Mouse (Mus musculus) CD4-positive helper T cell, adult 2 months (primary cell): Measurements from ENCODE around the gene Gm20458.

Experiments
- DNase-seq: peaks from one replicate; pipeline ENCODE4 v3.0.0-alpha.2; 2012; ENCODE audit warnings: low read depth, missing footprints, low spot score

The Gm20458 gene

GRCm38 (mm10) chr2:164537003-164537402, 76.2 kb downstream of the Gm20458 start:
- no peak for DNase-seq
